Mouse (Mus musculus): Measurements from ENCODE around the gene Slc6a17. TPM values are rescaled to one million over a fixed set of nuclear protein-coding genes. Genes with fewer than 3 reads are reported as not detected.

Slc6a17 gene
- total RNA-seq, 2 experiments from 2014 or later: not detected

Other genes starting within 250 kb of the Slc6a17 start
- gene Lamtor5, start 239.2 kb downstream of the Slc6a17 start, total RNA-seq (2015; ENCODE audit: low replicate concordance): 57.0 and 58.4 TPM in 2 replicates
- 10.3 and 20.0 TPM in 2 replicates for gene Lamtor5, start 239.2 kb downstream of the Slc6a17 start, total RNA-seq (2017; ENCODE audit: low replicate concordance)
- gene Slc16a4, start 226.8 kb downstream of the Slc6a17 start, total RNA-seq (2015; ENCODE audit: low replicate concordance): 1.4 TPM in 1 of 2 replicates, not detected in the other
- 2.1 TPM in 1 of 2 replicates, not detected in the other for gene Slc16a4, start 226.8 kb downstream of the Slc6a17 start, total RNA-seq (2017; ENCODE audit: low replicate concordance)
- 129 and 143 TPM in 2 replicates for gene Rbm15, start 184.3 kb downstream of the Slc6a17 start, total RNA-seq (2015; ENCODE audit: low replicate concordance)
- 125 and 143 TPM in 2 replicates for gene Rbm15, start 184.3 kb downstream of the Slc6a17 start, total RNA-seq (2017; ENCODE audit: low replicate concordance)
- not detected in 2 replicates for gene Kcnc4, start 58.5 kb downstream of the Slc6a17 start, total RNA-seq (2015; ENCODE audit: low replicate concordance)
- not detected in 2 replicates for gene Kcnc4, start 58.5 kb downstream of the Slc6a17 start, total RNA-seq (2017; ENCODE audit: low replicate concordance)
- not detected in 2 replicates for gene Ubl4b, start 37.1 kb upstream of the Slc6a17 start, total RNA-seq (2015; ENCODE audit: low replicate concordance)
- gene Ubl4b, start 37.1 kb upstream of the Slc6a17 start, total RNA-seq (2017; ENCODE audit: low replicate concordance): not detected in 2 replicates
- not detected in 2 replicates for gene Alx3, start 77.0 kb upstream of the Slc6a17 start, total RNA-seq (2015; ENCODE audit: low replicate concordance)
- not detected in 2 replicates for gene Alx3, start 77.0 kb upstream of the Slc6a17 start, total RNA-seq (2017; ENCODE audit: low replicate concordance)
- not detected in 2 replicates for gene Gm10961, start 113.3 kb upstream of the Slc6a17 start, total RNA-seq (2015; ENCODE audit: low replicate concordance)
- gene Gm10961, start 113.3 kb upstream of the Slc6a17 start, total RNA-seq (2017; ENCODE audit: low replicate concordance): not detected in 2 replicates
- 6.5 and 9.6 TPM in 2 replicates for gene Strip1, start 113.7 kb upstream of the Slc6a17 start, total RNA-seq (2015; ENCODE audit: low replicate concordance)
- 2.6 and 4.8 TPM in 2 replicates for gene Strip1, start 113.7 kb upstream of the Slc6a17 start, total RNA-seq (2017; ENCODE audit: low replicate concordance)
- gene Ahcyl1, start 178.5 kb upstream of the Slc6a17 start, total RNA-seq (2015; ENCODE audit: low replicate concordance): 34.6 and 38.6 TPM in 2 replicates
- 29.4 and 33.7 TPM in 2 replicates for gene Ahcyl1, start 178.5 kb upstream of the Slc6a17 start, total RNA-seq (2017; ENCODE audit: low replicate concordance)
- 6.5 and 9.6 TPM in 2 replicates for gene Csf1, start 242.5 kb upstream of the Slc6a17 start, total RNA-seq (2015; ENCODE audit: low replicate concordance)
- 1.1 and 1.2 TPM in 2 replicates for gene Csf1, start 242.5 kb upstream of the Slc6a17 start, total RNA-seq (2017; ENCODE audit: low replicate concordance)

Measured in erythroid progenitor cell, adult 5-6 weeks (primary cell).